Mouse (Mus musculus) heart, embryonic 10.5 days (tissue): ENCODE results near the gene Plb1. TPM values are rescaled to one million over a fixed set of nuclear protein-coding genes. Genes with fewer than 3 reads are reported as not detected.

ENCODE experiments used
- DNase-seq: peaks from one replicate; pipeline ENCODE4 v3.0.0-alpha.2; 2017; ENCODE audit warnings: low spot score
- H3K27ac ChIP-seq: fragments of 300-500 bp; sonication (generic); 2 replicates; pipeline ENCODE4 v1.5.1; 2016; ENCODE audit warnings: mild to moderate bottlenecking
- H3K27me3 ChIP-seq: fragments of 300-500 bp; sonication (generic); 2 replicates; pipeline ENCODE4 v1.6.1; 2016; ENCODE audit warnings: mild to moderate bottlenecking; ENCODE audit not compliant: poor library complexity, insufficient read depth, severe bottlenecking
- H3K36me3 ChIP-seq: fragments of 300-500 bp; sonication (generic); 2 replicates; pipeline ENCODE4 v1.6.1; 2016; ENCODE audit warnings: mild to moderate bottlenecking, moderate library complexity
- H3K4me1 ChIP-seq: fragments of 300-500 bp; sonication (generic); 2 replicates; pipeline ENCODE4 v1.6.1; 2016; ENCODE audit warnings: mild to moderate bottlenecking
- H3K4me3 ChIP-seq: fragments of 300-500 bp; sonication (generic); 2 replicates; pipeline ENCODE4 v1.5.1; 2016; ENCODE audit warnings: mild to moderate bottlenecking, moderate library complexity
- H3K9me3 ChIP-seq: fragments of 300-500 bp; sonication (generic); 2 replicates; pipeline ENCODE4 v1.6.1; 2016; ENCODE audit warnings: mild to moderate bottlenecking, moderate library complexity
- WGBS: fragments of 180-500 bp; shearing (Covaris S2); methylation state at CpG from one replicate; pipeline ENCODE4 v1.1.7; 2016; 5-methylcytosine and 5-hydroxymethylcytosine counted together
- polyA plus RNA-seq: library from polyadenylated mRNA; unstranded; fragments of >200 nt; fragmentation: Nextera tagmentation; extraction: Ambion mirVana; gene quantifications from 2 replicates; pipeline ENCODE4 v1.2.1, GENCODE M21; 2016

Plb1 gene
- polyA plus RNA-seq, result 1.2 and 1.8 TPM in 2 replicates

DNA sequence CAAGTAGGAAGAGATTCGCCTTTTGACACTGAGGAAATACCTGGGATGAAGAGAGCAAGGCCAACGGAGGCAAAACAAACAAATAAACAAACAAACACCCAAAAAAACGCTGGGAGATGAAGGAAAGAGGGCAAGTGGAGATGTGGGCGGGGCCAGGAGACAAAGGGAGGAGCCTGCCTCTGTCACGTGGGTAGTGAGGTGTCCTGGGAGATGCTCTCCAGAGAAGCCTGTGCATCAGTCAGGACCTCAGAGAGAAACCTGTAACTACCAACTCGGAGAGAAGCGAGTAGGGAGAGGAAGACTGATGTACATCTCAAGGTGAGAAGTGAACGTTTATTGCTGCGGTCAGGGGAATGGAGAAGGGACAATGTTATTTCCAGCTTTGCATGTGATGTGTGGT lies at the start of gene Plb1:
Gene Plb1 (plus strand): TSS at position 235 of the 400 bp plus-strand sequence.
- peaks cover 9% of the 10 kb centered on the region; the same call in 1 of the 2 replicates for H3K27me3 ChIP-seq
- WGBS, result 71% methylated on average over 9 of the region's 9 CpGs

DNA sequence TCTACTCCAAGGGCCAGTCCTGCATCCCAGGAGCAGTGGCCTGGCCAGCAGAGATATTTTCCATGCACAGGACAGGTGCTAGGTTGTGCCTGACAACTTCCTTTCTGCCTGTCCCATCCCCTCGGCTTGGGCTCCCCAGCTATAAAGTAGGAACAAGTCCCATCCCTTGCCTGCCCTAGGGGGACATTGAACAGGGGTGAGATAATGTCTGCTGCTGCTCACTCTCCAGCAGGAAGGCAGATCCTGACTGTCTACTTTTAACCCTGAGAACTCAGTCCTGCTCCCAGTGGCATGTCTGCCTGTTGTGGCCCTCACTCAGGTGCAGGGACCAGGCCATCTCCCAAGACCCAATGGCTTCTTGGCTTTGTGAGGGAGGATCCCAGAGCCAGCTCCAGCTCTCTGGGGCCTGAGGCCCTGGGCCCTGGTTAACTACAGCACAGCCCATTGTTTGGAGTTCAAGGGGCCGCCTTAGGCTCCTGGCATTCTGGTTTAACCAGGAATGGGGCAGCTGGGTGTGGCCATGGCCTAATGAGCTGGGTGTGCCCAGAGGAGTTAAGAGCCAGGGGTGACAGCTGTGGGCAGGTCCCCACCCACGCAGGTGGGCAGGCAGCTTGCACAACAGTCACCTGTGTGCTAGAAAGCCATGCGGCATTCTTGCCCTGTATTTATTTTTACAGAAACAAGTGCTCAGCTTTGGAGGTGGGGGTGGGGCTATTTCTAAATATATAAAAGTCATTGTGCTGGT lies 49.5 kb upstream of the Plb1 start:
- no peak for DNase-seq
- Histone ChIP-seq H3K4me3 (no peak overlapping the region), H3K27me3 (0 out of 2 replicates have a peak, but pooled peaks cover 3% of the 10 kb centered on the region), H3K4me1 (peaks cover 29% of the 10 kb centered on the region), H3K36me3 (no peaks in the 10 kb centered on the region), H3K27ac (no peak overlapping the region), H3K9me3 (no peaks in the 10 kb centered on the region)
- WGBS, result 58% methylated on average over 4 of the region's 4 CpGs

More for the DNA sequence above, at the start of gene Plb1:
- H3K9me3 ChIP-seq, result no peaks in the 10 kb centered on the region
- H3K36me3 ChIP-seq, result no peaks in the 10 kb centered on the region
- H3K4me1 ChIP-seq, result no peaks in the 10 kb centered on the region
- no peak within 1 kb of the TSS for H3K27ac ChIP-seq
- no peak for DNase-seq
- no peak within 1 kb of the TSS for H3K4me3 ChIP-seq

DNA sequence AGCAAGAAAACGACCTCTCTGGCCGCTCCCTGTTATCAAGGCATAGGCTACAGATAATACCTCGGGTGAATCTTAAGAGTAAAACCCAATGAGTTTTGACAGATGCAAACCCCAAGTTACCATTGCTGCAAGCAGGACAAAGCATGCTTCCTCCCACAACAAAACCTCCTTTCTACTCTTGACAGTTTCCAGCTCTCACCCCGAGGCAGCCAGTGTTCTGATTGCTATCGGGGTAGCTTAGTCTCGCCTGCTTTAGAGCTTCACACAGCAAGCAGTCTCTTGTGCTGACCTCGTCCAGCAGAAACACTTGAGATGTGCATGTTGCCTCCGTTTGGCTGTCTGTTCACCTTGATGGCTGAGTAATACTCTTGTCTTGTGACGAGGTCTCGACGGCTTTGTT lies 44.8 kb upstream of the Plb1 start:
- Histone ChIP-seq H3K9me3 (no peaks in the 10 kb centered on the region), H3K4me3 (no peak overlapping the region), H3K4me1 (peaks cover 49% of the 10 kb centered on the region), H3K36me3 (no peaks in the 10 kb centered on the region), H3K27me3 (0 out of 2 replicates have a peak, but pooled peaks cover 3% of the 10 kb centered on the region), H3K27ac (no peak overlapping the region)
- WGBS, result 29% methylated on average over 11 of the region's 11 CpGs
- no peak for DNase-seq

DNA sequence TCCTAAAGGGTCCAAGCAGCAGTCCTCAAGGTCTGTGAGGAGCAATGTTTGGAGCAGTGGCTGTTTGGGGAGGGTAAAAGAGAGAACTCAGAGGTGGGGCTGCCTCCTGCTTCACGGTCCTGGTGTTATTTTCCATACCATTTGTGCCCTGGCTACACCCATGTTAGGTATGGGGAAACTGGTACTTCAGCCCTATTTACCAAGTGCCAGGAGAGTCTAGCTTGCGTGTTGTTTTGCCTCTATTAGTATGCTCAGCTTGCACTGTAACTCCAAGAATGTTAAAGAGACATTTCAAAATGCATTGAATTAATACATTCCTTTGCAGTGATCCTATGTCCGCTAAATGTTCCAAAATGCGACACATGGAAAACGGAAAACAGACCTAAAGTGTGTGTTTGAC lies 41.2 kb upstream of the Plb1 start:
- 78% methylated on average over 5 of the region's 5 CpGs for WGBS
- H3K27ac ChIP-seq, result no peak overlapping the region
- no peak overlapping the region for H3K4me3 ChIP-seq

DNA sequence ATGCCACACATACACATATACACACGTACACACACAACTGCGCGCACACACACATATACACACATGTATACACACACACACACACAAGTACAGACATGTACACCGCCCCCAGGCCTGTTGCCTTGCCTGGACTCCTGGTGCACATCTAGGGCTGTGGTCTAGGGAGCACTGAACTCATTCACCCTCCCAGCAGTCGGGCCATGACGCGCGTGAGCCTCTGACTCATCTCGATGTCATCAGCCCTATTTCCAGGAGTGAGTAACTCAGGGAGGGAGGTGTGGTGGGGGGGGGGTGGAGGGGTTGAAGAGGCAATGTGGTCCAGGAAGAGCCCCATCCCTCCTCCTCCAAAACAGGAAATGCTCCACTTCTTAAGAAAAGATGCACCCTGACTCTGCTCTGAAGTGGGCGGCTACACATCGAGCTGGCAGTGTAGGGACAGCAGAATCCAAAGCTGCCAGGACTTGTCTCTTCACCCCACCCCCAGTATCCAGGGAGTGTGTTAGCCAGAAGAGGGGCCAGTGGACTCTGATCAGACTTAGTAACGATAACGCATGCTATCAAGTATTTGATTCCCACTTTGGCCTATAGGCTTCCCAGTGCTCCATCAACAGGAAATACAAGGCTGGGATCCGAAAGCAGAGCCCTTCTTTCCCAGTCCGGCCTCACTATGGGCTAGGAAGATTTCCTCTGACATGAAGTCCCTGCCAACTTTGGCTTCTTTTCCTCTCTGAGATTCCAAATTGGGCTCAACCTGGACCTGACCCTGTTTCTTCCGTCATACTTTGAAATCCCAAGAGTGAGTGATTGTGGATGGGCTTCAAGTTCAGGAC lies 40.3 kb upstream of the Plb1 start:
- 66% methylated on average over 16 of the region's 16 CpGs for WGBS
- Histone ChIP-seq H3K27ac (peak overlapping the region; percentile 24; the same call in 1 of the 2 replicates), H3K36me3 (no peaks in the 10 kb centered on the region), H3K4me1 (peaks cover 31% of the 10 kb centered on the region), H3K4me3 (no peak overlapping the region), H3K27me3 (no peaks in the 10 kb centered on the region), H3K9me3 (no peaks in the 10 kb centered on the region)
- DNase-seq, result no peak

More for the DNA sequence above, 41.2 kb upstream of the Plb1 start:
- DNase-seq, result no peak
- Histone ChIP-seq H3K9me3 (no peaks in the 10 kb centered on the region), H3K36me3 (no peaks in the 10 kb centered on the region), H3K4me1 (peaks cover 36% of the 10 kb centered on the region), H3K27me3 (no peaks in the 10 kb centered on the region)

DNA sequence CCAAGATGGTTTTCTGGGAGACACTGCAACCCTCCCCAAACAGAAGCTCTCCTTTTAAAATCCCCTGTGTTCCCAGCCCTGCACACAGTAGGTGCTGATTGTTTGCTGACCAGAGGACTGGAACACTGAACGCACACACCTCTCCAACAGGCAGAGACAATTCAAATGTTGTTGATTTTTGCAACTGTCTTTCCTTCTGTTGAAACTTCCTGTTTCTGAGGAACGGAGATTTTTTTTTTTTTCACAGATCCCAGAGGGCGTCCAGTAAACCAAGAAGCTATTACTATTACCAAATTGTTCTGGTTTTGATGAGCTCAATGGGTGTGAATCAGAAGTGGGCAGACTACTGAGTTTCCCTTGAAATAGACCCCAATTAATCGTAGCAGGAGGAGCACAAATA lies 38.3 kb upstream of the Plb1 start:
- Histone ChIP-seq H3K4me1 (peaks cover 33% of the 10 kb centered on the region), H3K4me3 (no peak overlapping the region), H3K27ac (no peak overlapping the region), H3K27me3 (no peaks in the 10 kb centered on the region; the same call in 1 of the 2 replicates), H3K36me3 (no peaks in the 10 kb centered on the region), H3K9me3 (no peaks in the 10 kb centered on the region)
- DNase-seq, result no peak
- WGBS, result 68% methylated on average over 4 of the region's 4 CpGs

DNA sequence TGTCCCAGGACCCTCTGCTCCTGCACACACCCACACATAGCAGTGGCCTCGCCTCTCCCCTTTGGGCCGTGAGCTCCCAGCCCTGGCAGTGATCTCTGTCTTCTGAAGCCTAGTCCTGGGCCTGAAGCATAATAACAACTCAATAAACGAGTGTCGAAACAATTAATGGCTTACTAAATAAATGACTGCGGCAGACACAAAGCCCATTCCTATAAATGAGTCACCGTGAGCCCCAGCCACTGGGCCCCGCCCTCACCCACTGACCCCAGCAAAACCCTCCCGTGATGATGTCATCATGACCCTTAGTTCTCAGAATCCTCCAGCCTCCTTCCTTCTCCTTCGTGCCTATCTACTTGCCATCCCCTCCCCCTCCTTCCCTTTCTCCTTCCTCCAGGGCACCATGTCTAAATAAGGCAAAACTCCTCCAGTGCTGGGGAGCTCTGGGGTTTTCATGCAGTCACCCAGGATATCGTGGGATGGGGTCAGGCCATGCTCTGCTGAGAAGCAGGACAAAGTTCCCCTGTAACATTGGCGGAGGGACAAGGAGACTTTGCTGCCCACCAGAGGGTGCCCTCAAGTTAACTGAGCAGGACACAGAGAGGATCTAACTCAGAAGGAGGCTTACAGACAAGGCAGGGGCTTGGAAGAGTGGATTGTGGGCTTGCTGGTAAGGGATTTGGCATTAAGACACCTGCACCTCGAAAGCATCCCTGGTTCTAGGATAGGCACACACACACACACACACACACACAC lies 36.5 kb upstream of the Plb1 start:
- peaks cover 29% of the 10 kb centered on the region for H3K4me1 ChIP-seq
- no peak overlapping the region for H3K4me3 ChIP-seq
- WGBS, result 61% methylated on average over 12 of the region's 12 CpGs
- H3K27me3 ChIP-seq, result no peaks in the 10 kb centered on the region; the same call in 1 of the 2 replicates
- peak overlapping the region; percentile 18; the same call in 1 of the 2 replicates for H3K27ac ChIP-seq
- no peaks in the 10 kb centered on the region for H3K9me3 ChIP-seq
- no peak for DNase-seq
- H3K36me3 ChIP-seq, result no peaks in the 10 kb centered on the region

DNA sequence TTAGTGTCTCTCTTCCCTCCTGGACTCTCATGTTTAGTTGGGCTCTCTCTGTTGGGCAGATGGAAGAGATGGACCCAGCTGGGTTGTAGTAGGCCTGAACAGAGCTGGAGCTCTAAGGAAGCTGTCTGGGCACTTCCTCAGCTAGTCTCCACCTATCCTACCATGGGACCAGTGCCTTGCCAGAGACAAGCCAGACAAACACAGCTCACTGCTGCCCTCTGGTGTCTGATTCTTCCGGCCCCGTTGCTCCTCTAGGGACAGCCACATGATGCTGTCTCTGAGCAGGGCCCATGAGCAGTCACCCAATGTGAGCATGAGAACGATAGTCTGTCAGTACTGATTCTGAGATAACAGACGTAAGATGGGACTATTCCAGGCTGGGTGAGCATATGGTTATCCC lies 34.8 kb upstream of the Plb1 start:
- Histone ChIP-seq H3K4me1 (peaks cover 20% of the 10 kb centered on the region), H3K4me3 (no peak overlapping the region), H3K9me3 (no peaks in the 10 kb centered on the region), H3K27ac (no peak overlapping the region), H3K27me3 (no peaks in the 10 kb centered on the region; the same call in 1 of the 2 replicates), H3K36me3 (no peaks in the 10 kb centered on the region)
- DNase-seq, result peak; percentile 94
- WGBS, result 11% methylated on average over 4 of the region's 4 CpGs

DNA sequence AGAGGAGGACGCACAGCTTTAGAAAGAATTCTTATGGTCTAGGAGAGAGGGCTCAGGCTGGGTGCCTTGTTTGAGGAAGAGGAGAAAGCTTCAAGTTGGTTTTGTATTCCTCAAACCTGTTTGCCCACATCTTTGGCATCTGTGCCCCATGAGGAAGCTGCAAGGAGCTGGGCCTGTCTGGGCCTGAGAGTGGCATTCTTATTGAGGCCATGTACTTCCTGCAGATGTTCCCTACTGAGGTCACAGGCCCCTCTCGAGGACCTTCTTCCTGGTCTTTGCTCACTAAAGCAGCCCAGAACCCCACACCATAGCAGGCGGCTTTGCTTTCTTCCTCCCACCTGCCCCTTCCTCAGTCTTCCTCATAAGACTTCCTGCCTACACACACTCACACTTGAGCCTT lies 33.4 kb upstream of the Plb1 start:
- H3K27ac ChIP-seq, result no peak overlapping the region
- H3K4me1 ChIP-seq, result peaks cover 20% of the 10 kb centered on the region
- no peak for DNase-seq
- H3K9me3 ChIP-seq, result no peaks in the 10 kb centered on the region
- H3K36me3 ChIP-seq, result no peaks in the 10 kb centered on the region
- no peak overlapping the region for H3K4me3 ChIP-seq
- WGBS, result 64% methylated on average over 3 of the region's 3 CpGs
- no peaks in the 10 kb centered on the region; the same call in 1 of the 2 replicates for H3K27me3 ChIP-seq

DNA sequence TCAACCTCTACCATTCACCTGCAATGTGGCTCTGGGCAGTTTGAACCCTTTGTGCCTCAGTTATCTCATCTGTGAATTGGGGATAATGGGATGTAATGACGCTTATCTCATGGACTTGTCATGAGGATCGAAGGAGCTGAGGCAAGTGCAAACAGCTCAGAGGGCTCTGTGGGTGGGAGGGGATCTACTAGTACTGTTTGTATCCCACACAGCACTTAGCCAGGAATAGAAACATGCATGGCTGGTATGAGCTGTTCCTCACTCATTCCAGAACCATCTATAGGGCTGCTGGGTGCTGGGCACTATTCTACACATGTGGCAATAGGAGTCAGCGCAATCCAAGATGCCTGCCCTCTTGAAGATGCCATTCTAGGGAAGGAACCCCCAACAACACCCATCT lies 32.9 kb upstream of the Plb1 start:
- Histone ChIP-seq H3K27ac (no peak overlapping the region), H3K9me3 (no peaks in the 10 kb centered on the region), H3K36me3 (no peaks in the 10 kb centered on the region), H3K4me3 (no peak overlapping the region), H3K4me1 (peaks cover 20% of the 10 kb centered on the region), H3K27me3 (no peaks in the 10 kb centered on the region; the same call in 1 of the 2 replicates)
- 67% methylated on average over 3 of the region's 3 CpGs for WGBS
- no peak for DNase-seq

DNA sequence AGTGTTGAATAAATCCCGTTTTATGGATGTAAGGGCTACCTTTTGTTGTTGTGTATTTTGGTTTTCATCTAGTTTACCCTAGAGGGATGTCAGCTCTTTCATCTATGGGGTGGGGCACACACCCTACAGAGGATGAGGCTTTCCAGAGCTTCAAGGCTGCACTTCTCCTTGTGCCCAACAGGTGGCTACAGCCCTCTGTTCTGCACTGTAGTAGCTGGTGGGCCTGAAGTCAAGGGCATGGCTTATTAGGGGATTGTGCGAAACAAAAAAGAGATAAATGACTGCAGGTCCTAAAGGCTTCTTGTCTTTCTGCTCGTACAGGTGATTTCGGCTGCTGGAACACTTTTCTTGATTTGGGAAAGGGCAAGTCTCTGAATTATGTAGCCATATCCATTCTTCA lies 27.9 kb upstream of the Plb1 start:
- H3K4me1 ChIP-seq, result 0 out of 2 replicates have a peak, but pooled peaks cover 3% of the 10 kb centered on the region
- H3K4me3 ChIP-seq, result no peak overlapping the region
- DNase-seq, result no peak
- no peaks in the 10 kb centered on the region for H3K9me3 ChIP-seq
- H3K27ac ChIP-seq, result no peak overlapping the region
- H3K36me3 ChIP-seq, result no peaks in the 10 kb centered on the region
- WGBS, result 69% methylated on average over 4 of the region's 4 CpGs
- no peaks in the 10 kb centered on the region for H3K27me3 ChIP-seq

DNA sequence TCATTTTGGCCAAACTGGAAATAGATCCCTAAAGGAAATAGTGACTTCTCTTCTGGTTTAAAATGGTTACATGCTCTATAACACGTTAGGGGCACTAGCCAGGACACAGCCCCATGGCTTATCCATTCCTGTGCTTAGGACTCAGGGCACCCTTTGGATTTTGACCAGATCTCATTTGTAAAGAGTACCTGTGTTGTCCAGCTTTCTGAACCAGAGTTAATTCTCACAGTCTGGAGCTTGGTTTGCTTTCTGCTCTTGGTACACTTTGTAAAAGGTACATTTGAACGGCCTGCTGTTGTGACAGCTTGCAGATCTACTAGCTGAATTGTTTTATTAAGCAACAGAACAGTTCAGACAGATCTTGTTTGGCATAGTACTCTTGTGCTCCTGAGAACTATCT lies 25.8 kb upstream of the Plb1 start:
- no peak overlapping the region for H3K4me3 ChIP-seq
- no peaks in the 10 kb centered on the region for H3K36me3 ChIP-seq
- no peaks in the 10 kb centered on the region for H3K27me3 ChIP-seq
- no peaks in the 10 kb centered on the region for H3K4me1 ChIP-seq
- H3K27ac ChIP-seq, result no peak overlapping the region
- 64% methylated on average over 2 of the region's 2 CpGs for WGBS
- DNase-seq, result no peak
- no peaks in the 10 kb centered on the region for H3K9me3 ChIP-seq
